ENCODE assay signal across 8 mouse cellular contexts in genomic region chr3:157924692-157925328, GRCm38 (mm10). TPM values are rescaled to one million over a fixed set of nuclear protein-coding genes. Genes with fewer than 3 reads are reported as not detected.
DNase-seq lines count a peak whose midpoint lies in the region; ATAC-seq and TF ChIP-seq lines count a peak whose summit lies in the region.

Cth (minus strand) TSS chr3:157925077.

- H3K4me3 ChIP-seq in hindbrain, embryonic 10.5 days: peak within 1 kb of the TSS; percentile 62
- peak within 1 kb of the TSS; percentile 54 for H3K4me3 ChIP-seq in lung, embryonic 15.5 days

- CTCF ChIA-PET in Patski (lab: Charles Lee): interaction anchor here (1.1 to 2.5 kb wide), 2 partner anchors 9 to 13 kb away, joined by 3 to 9 read pairs; no protein-coding TSS in a partner anchor

- peak within 1 kb of the TSS; percentile 95 for H3K4me2 ChIP-seq in lung, embryonic 15.5 days

- peaks cover 16% of the 10 kb centered on the region; the same call in 1 of the 2 replicates for H3K4me1 ChIP-seq in hindbrain, embryonic 10.5 days (replicated peaks)
- H3K4me1 ChIP-seq in lung, embryonic 15.5 days: peaks cover 10% of the 10 kb centered on the region

- POLR2A ChIA-PET in Patski (lab: Charles Lee): interaction anchor here (0.7 kb wide), 1 partner anchor 22 kb away, joined by 3 read pairs; the partner anchor contains the start of gene Ankrd13c

- no peak for DNase-seq in Patski (ENCODE audit: low read depth, low spot score)
- DNase-seq in cerebellum, postnatal 10 days: peak; percentile 89 to 94
- DNase-seq in frontal cortex, adult 2 months (ENCODE audit: extremely low spot score in 1 of 2, low spot score in 1 of 2): peak; percentile 68 to 86
- peak; percentile 90 for DNase-seq in hindbrain, embryonic 10.5 days (ENCODE audit: low spot score)
- DNase-seq in layer of hippocampus, adult 9-10 months (ENCODE audit: low spot score): peak; percentile 40
- peak; percentile 53 for DNase-seq in ovary, postnatal 10 days (ENCODE audit: low spot score)
- DNase-seq in thymus, postnatal 0 days (ENCODE audit: low spot score): peak; percentile 53

- H3K27me3 ChIP-seq in Patski: no peaks in the 10 kb centered on the region
- H3K27me3 ChIP-seq in hindbrain, embryonic 10.5 days (ENCODE audit: insufficient read depth, poor library complexity, severe bottlenecking): no peaks in the 10 kb centered on the region
- H3K27me3 ChIP-seq in lung, embryonic 15.5 days: peaks cover 7% of the 10 kb centered on the region; the same call in 1 of the 2 replicates

- H3K9me3 ChIP-seq in hindbrain, embryonic 10.5 days: no peaks in the 10 kb centered on the region
- no peaks in the 10 kb centered on the region for H3K9me3 ChIP-seq in lung, embryonic 15.5 days

- in situ Hi-C loops in Patski (cut with MboI; ENCODE audit: low pct_unique_long_range_greater_than_20kb): no loop called here

- peak; percentile 98 for ATAC-seq in Patski
- peak; percentile 98 for ATAC-seq in lung, embryonic 15.5 days (ENCODE audit: borderline replicate concordance, extremely low read depth, low FRiP score, low TSS enrichment)

- WGBS in hindbrain, embryonic 10.5 days: 1% methylated on average over 30 of the region's 30 CpGs
- WGBS in lung, embryonic 15.5 days: under 1% methylated on average over 30 of the region's 30 CpGs

- peak within 1 kb of the TSS; percentile 41 for H3K9ac ChIP-seq in lung, embryonic 15.5 days

- no peak for TF ChIP-seq CTCF in Patski (IDR thresholded peaks at IDR 0.05)

- H3K36me3 ChIP-seq in hindbrain, embryonic 10.5 days: no peaks in the 10 kb centered on the region
- H3K36me3 ChIP-seq in lung, embryonic 15.5 days: no peaks in the 10 kb centered on the region

- peak within 1 kb of the TSS; percentile 79 for H3K27ac ChIP-seq in hindbrain, embryonic 10.5 days
- peak within 1 kb of the TSS; percentile 61; the same call in 1 of the 2 replicates for H3K27ac ChIP-seq in lung, embryonic 15.5 days

RNA-seq across cellular contexts. Expression of gene Cth, which starts in this region (rescaled TPM):
- 23.5 TPM for polyA plus RNA-seq in Patski (2021)
- polyA plus RNA-seq in frontal cortex, adult 2 months (2012; rRNA removed): 4.9 and 5.2 TPM in 2 replicates
- 10.1 and 15.3 TPM in 2 replicates for polyA plus RNA-seq in hindbrain, embryonic 10.5 days (2016; fragmentation: Nextera tagmentation; extraction: Ambion mirVana)
- polyA plus RNA-seq in lung, embryonic 15.5 days (2015; fragmentation: Nextera tagmentation; extraction: Ambion mirVana): 9.2 and 10.5 TPM in 2 replicates
- 10.4 and 11.4 TPM in 2 replicates for polyA plus RNA-seq in thymus, postnatal 0 days (2015; fragmentation: Nextera tagmentation; extraction: Ambion mirVana)
